Mouse (Mus musculus) liver, adult (tissue): ENCODE results near the gene Tph2.

ENCODE experiments used
- GATA4 ChIP-seq: IDR thresholded peaks from 2 replicates; pipeline ENCODE4 v1.6.1; 2014; ENCODE audit warnings: mild to moderate bottlenecking, low read length; ENCODE audit not compliant: insufficient replicate concordance

Tph2 gene

GRCm38 (mm10) chr10:115169410-115169809, 15.4 kb downstream of the Tph2 start:
- no peak for TF ChIP-seq GATA4

- no peak for TF ChIP-seq GATA4
These were observed 24.5 kb downstream of the Tph2 start for GRCm38 (mm10) chr10:115160289-115160688.

DNA sequence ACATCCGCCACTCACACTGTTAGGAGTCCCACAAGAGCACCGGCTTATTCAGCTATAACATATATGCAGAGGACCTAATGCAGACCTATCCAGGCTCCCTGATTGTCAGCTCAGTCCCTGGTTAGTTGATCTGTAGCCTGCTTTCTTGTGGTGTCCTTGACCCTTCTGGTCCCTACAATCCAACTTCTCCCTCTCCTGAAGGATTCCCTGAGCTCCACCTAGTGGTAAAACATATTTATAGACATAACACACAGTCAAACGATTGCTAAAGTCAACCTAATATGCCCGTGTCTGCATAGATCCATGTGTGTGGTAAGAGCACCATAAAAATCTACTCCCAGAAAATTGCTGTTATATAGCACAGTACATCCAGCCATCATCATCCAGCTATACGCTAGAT, 37.5 kb downstream of the Tph2 start:
- no peak for TF ChIP-seq GATA4

GRCm38 (mm10) chr10:115146257-115146898, 38.4 kb downstream of the Tph2 start:
- no peak for TF ChIP-seq GATA4

DNA sequence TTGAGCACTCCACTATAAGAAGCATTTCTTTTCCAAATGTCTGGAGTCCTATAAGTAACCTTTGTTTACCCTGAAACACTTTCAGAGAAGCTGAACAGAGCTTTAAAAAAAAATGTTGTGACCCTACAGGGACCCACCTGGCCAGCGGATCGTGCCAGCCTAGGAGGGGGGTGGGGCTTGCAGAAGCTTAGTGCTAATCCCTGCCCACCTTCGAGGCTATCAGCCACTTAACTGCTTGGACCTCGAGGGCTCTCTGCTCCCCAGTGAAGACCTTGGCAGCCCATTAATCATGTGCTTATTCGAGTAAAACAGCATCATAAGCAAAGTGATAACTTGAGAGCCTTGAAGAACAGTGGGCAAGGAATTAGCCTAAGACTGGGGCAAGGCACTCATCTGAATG, 40.3 kb downstream of the Tph2 start:
- no peak for TF ChIP-seq GATA4

DNA sequence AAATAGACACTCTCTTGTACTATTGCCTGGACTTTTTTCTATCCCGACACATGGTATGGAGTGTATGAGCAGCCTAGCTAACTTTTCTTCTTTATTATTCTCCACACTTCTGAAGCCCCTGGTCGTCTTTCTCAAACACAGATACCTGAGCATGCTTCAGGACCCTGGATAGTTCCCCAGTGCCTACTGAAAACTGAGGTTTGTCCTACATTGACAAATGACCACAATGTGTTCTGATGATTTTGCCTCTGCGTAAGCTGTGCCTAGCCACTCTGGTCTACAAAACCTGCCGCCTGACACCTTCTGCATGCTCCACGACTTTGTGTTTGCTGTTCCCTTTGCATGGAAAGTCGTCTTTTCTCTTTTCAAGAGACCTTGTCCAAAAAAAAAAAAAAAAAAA, 41.2 kb downstream of the Tph2 start:
- TF ChIP-seq GATA4, result no peak

DNA sequence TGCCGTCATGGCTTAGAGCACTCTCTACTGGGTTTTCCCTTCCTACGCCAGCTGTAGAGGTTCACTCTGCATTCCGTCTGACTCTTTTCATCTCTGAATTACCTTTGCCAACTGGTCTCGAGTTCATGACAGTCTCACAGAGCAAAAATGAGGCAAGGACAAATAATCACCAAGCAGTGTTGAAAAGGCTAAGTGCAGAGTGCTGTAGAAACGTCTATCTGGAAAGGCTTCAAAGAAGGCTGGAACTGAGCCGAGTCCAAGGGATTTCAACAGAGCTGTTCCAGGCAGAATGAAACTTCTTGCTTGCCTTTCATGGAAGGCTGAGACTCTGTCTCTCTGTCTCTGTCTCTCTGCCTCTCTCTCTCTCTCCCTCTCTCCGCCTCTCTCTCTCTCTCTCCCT, 47.8 kb downstream of the Tph2 start:
- no peak for TF ChIP-seq GATA4

- TF ChIP-seq GATA4, result no peak
These were observed 56.9 kb downstream of the Tph2 start for GRCm38 (mm10) chr10:115127907-115128306.

DNA sequence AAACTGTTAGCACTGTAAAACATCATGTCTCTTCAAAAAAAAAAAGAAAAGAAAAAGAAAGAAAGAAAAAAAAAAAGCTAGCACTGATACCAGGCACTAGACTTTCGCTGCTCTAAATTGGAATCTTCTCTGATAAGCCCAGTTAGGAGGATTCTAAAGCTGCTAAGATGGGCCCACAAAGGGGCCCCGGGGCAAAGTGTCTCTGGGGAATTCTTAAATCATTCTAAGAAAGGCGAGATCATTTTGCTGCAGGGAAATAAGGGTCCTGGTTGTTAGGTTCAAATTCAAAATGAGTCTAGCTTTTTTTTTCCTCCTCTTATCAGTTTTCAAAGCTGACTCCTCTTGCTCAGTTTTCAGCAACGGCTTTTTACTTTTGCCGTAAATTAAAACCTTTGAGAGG, 59.3 kb downstream of the Tph2 start:
- TF ChIP-seq GATA4, result no peak

DNA sequence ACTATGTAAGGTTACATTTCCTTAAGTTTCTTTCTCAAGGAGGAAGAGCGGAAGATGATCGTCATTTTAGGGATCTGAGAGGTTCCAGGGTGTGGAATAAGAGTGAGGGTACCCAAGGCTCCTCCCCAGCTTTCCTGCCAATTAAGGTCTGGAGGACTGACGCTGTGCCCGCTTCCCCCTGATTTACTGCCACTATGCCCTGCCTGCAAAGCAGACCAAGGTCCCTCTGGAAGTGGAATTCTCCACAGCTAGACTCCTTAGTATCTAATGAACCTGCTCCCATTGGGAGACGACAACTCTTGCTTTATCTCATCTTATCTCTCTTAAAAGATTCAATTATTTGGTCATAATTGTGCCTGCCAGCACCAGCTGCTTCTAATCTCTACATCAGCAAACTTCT, 59.8 kb downstream of the Tph2 start:
- TF ChIP-seq GATA4, result no peak

GRCm38 (mm10) chr10:115107666-115108540, 76.9 kb downstream of the Tph2 start:
- no peak for TF ChIP-seq GATA4

GRCm38 (mm10) chr10:115104175-115104574, 80.6 kb downstream of the Tph2 start:
- no peak for TF ChIP-seq GATA4

- no peak for TF ChIP-seq GATA4
These were observed 84.8 kb downstream of the Tph2 start for GRCm38 (mm10) chr10:115099890-115100580.

- TF ChIP-seq GATA4, result peak; percentile 63; the same call in 1 of the 2 replicates
These were observed 87.7 kb downstream of the Tph2 start for GRCm38 (mm10) chr10:115097163-115097562.

GRCm38 (mm10) chr10:115096191-115096590, 88.6 kb downstream of the Tph2 start:
- no peak for TF ChIP-seq GATA4

GRCm38 (mm10) chr10:115078232-115078631, 106.6 kb downstream of the Tph2 start:
- no peak for TF ChIP-seq GATA4
